ENCODE assay signal across 23 mouse cellular contexts in genomic region chr11:29563406-29563805, GRCm38 (mm10). TPM values are rescaled to one million over a fixed set of nuclear protein-coding genes. Genes with fewer than 3 reads are reported as not detected.
DNase-seq lines count a peak whose midpoint lies in the region; ATAC-seq and TF ChIP-seq lines count a peak whose summit lies in the region.
"Had no signal": no experiment of that assay in that cellular context is flagged by ENCODE, and none has a peak within 500 bp of the region (broad histone marks: within the 10 kb centered on the region; RNA-seq: fewer than 3 reads in every experiment).

No protein-coding gene starts in this region.

- no peaks in the 10 kb centered on the region for H3K36me3 ChIP-seq in kidney, adult 2 months (ENCODE audit: control insufficient read depth, insufficient read depth, low read length)
- H3K36me3 ChIP-seq in kidney, embryonic 14.5 days (ENCODE audit: control insufficient read depth, insufficient read depth, low read length) = no peaks in the 10 kb centered on the region
- no peaks in the 10 kb centered on the region for H3K36me3 ChIP-seq in kidney, embryonic 16.5 days (ENCODE audit: insufficient read depth, low read length)
- H3K36me3 ChIP-seq: G1E had no signal

- ATAC-seq in kidney, embryonic 14.5 days (ENCODE audit: low FRiP score, low TSS enrichment) = no peak
- ATAC-seq in kidney, embryonic 16.5 days (ENCODE audit: low FRiP score, low TSS enrichment) = no peak
- ATAC-seq: activated CD4-positive, CD25-positive, alpha-beta regulatory T cell, adult 4 months; CD4-positive, CD25-positive, alpha-beta regulatory T cell, adult 4 months; Patski had no signal

- H3K27ac ChIP-seq in kidney, adult 2 months (ENCODE audit: insufficient read depth, low read depth, low read length) = peak overlapping the region; percentile 68; the same call in 1 of the 2 replicates
- H3K27ac ChIP-seq in kidney, embryonic 14.5 days (ENCODE audit: low read depth, low read length) = no peak overlapping the region
- no peak overlapping the region for H3K27ac ChIP-seq in kidney, embryonic 16.5 days (ENCODE audit: low read length)

- H3K9me3 ChIP-seq in kidney, embryonic 14.5 days (ENCODE audit: control insufficient read depth, low read length) = no peaks in the 10 kb centered on the region
- no peaks in the 10 kb centered on the region for H3K9me3 ChIP-seq in kidney, embryonic 16.5 days (ENCODE audit: low read length)
- H3K9me3 ChIP-seq: G1E had no signal

- DNase-seq in kidney, adult 2 months = peak; percentile 70
- no peak for DNase-seq in kidney, postnatal 4 days
- peak; percentile 15 to 24 for DNase-seq in kidney, adult 8-10 months
- DNase-seq in kidney, postnatal 10 days = no peak
- peak; percentile 52 for DNase-seq in kidney, adult 9 months
- peak; percentile 22 to 28 for DNase-seq in kidney, postnatal 36 days
- DNase-seq: adrenal gland, adult 2 months; adrenal gland, adult 8-10 months; adrenal gland, postnatal 10 days; adrenal gland, postnatal 14 days; adrenal gland, postnatal 25 days; adrenal gland, postnatal 36 days; B cell, adult 2 months; cerebellum, adult 11 months; cerebellum, adult 11-12 months had no signal

- H3K4me2 ChIP-seq in kidney, embryonic 14.5 days (replicated peaks; ENCODE audit: low read depth, low read length) = no peak overlapping the region
- H3K4me2 ChIP-seq in kidney, embryonic 16.5 days (replicated peaks; ENCODE audit: low read depth, low read length) = no peak overlapping the region

- no peak for TF ChIP-seq CTCF in kidney, adult 2 months (conservative IDR thresholded peaks at IDR 0.05; ENCODE audit: insufficient read depth, insufficient read length, low read depth, low read length)

- H3K4me1 ChIP-seq in kidney, adult 2 months (ENCODE audit: control insufficient read depth, insufficient read depth, low read length) = no peaks in the 10 kb centered on the region; the same call in 1 of the 2 replicates
- H3K4me1 ChIP-seq in kidney, embryonic 14.5 days (ENCODE audit: control insufficient read depth, insufficient read depth, low read length) = no peaks in the 10 kb centered on the region
- H3K4me1 ChIP-seq in kidney, embryonic 16.5 days (ENCODE audit: insufficient read depth, low read length) = no peaks in the 10 kb centered on the region

- no peaks in the 10 kb centered on the region for H3K27me3 ChIP-seq in kidney, adult 2 months (replicated peaks; ENCODE audit: control insufficient read depth, insufficient read depth, low read length)
- H3K27me3 ChIP-seq in kidney, embryonic 14.5 days (ENCODE audit: control insufficient read depth, insufficient read depth, low read length) = no peaks in the 10 kb centered on the region
- H3K27me3 ChIP-seq in kidney, embryonic 16.5 days (ENCODE audit: insufficient read depth, low read length) = no peaks in the 10 kb centered on the region
- H3K27me3 ChIP-seq: CH12.LX had no signal

- H3K4me3 ChIP-seq in kidney, adult 2 months (ENCODE audit: insufficient read depth, low read depth, low read length) = no peak overlapping the region
- no peak overlapping the region for H3K4me3 ChIP-seq in kidney, embryonic 14.5 days (ENCODE audit: low read length)
- no peak overlapping the region for H3K4me3 ChIP-seq in kidney, embryonic 16.5 days (ENCODE audit: low read length)

- no peak for TF ChIP-seq POLR2A in kidney, adult 2 months (IDR thresholded peaks at IDR 0.05; ENCODE audit: low read depth, low read length)

- 89% methylated on average over 2 of the region's 2 CpGs for WGBS in kidney, adult 2 months
- WGBS in kidney, embryonic 14.5 days = 87% methylated on average over 2 of the region's 2 CpGs
- 85% methylated on average over 2 of the region's 2 CpGs for WGBS in kidney, embryonic 16.5 days

- no peak overlapping the region for H3K9ac ChIP-seq in kidney, embryonic 14.5 days (ENCODE audit: low read depth, low read length)
- no peak overlapping the region for H3K9ac ChIP-seq in kidney, embryonic 16.5 days (replicated peaks; ENCODE audit: low read length)

RNA-seq across cellular contexts. Expression of gene Rps27a, which starts 15.5 kb away (rescaled TPM):
- polyA plus RNA-seq in kidney, adult 2 months (2012; rRNA removed) = 104 and 156 TPM in 2 replicates
- 1,394 and 1,989 TPM in 2 replicates for polyA plus RNA-seq in kidney, embryonic 14.5 days (2014; fragmentation: Nextera tagmentation; extraction: Ambion mirVana)
- 908 and 951 TPM in 2 replicates for polyA plus RNA-seq in kidney, embryonic 16.5 days (2015; fragmentation: Nextera tagmentation; extraction: Ambion mirVana)

RNA-seq across cellular contexts. Expression of gene Clhc1, which starts 15.7 kb away (rescaled TPM):
- polyA plus RNA-seq in kidney, adult 2 months (2012; rRNA removed) = 0.22 TPM in 1 of 2 replicates, not detected in the other
- polyA plus RNA-seq in kidney, embryonic 14.5 days (2014; fragmentation: Nextera tagmentation; extraction: Ambion mirVana) = 0.27 and 0.53 TPM in 2 replicates
- 0.15 and 0.21 TPM in 2 replicates for polyA plus RNA-seq in kidney, embryonic 16.5 days (2015; fragmentation: Nextera tagmentation; extraction: Ambion mirVana)
- polyA plus RNA-seq: adrenal gland, adult 2 months; C2C12 had no signal

RNA-seq across cellular contexts. Expression of gene Mtif2, which starts 37.2 kb away (rescaled TPM):
- polyA plus RNA-seq in kidney, adult 2 months (2012; rRNA removed) = 10.5 and 13.6 TPM in 2 replicates
- polyA plus RNA-seq in kidney, embryonic 14.5 days (2014; fragmentation: Nextera tagmentation; extraction: Ambion mirVana) = 45.5 and 48.7 TPM in 2 replicates
- 49.8 and 54.4 TPM in 2 replicates for polyA plus RNA-seq in kidney, embryonic 16.5 days (2015; fragmentation: Nextera tagmentation; extraction: Ambion mirVana)

RNA-seq across cellular contexts. Expression of gene Prorsd1, which starts 48.6 kb away (rescaled TPM):
- polyA plus RNA-seq in kidney, adult 2 months (2012; rRNA removed) = 4.2 and 7.8 TPM in 2 replicates
- polyA plus RNA-seq in kidney, embryonic 14.5 days (2014; fragmentation: Nextera tagmentation; extraction: Ambion mirVana) = 36.0 and 41.2 TPM in 2 replicates
- 24.5 and 28.8 TPM in 2 replicates for polyA plus RNA-seq in kidney, embryonic 16.5 days (2015; fragmentation: Nextera tagmentation; extraction: Ambion mirVana)

Comparison
In these comparisons a context has a peak if more than half of its experiments do, and no peak if none do; other contexts are left out.
1. DNase-seq: peak in kidney, adult 2 months (single experiment), kidney, adult 8-10 months (2 of 2), kidney, adult 9 months (single experiment) and kidney, postnatal 36 days (2 of 2); none in kidney, postnatal 4 days (0 of 2) and kidney, postnatal 10 days (single experiment).